In the genomic region with DNA sequence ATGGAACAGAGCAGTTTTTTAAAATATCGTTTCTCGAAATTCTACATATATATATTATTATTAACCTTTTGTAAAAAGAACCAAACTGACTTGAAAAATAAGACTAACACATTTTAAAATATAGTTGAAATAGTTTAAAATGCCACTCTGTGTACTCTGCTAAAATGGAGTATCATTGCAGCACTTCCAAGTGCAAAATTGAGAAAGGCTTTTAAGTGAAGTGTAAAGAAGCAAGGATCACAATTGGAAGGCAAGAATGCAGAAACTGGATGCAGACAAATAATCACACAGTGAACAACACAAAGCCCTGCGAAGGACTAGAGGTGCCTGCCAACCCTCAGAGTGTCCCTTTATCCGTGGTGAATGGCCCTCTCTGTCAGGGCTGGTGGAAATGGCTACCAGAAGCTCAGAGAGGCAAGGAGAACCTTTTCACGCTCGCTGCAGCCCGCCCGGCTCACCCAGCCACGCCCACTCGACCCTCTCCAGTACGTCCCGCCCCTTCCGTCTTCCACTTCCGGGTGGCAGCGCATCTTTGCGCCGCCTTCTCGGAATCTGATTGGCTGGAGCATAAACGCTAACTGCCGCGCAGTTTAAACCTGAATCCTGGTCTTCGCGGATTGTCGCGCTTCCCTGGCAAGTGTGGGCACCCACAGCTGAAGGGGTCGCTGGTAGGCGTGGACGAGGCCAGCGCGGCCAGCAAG, we compare ENCODE assay signal across 8 mouse cellular contexts. TPM values are rescaled to one million over a fixed set of nuclear protein-coding genes. Genes with fewer than 3 reads are reported as not detected.
DNase-seq lines count a peak whose midpoint lies in the region; ATAC-seq and TF ChIP-seq lines count a peak whose summit lies in the region.

A gene (plus strand): TSS at position 540 of the 701 bp plus-strand sequence.

- DNase-seq in ZHBTc4 (ENCODE audit: low read depth, low spot score), result peak; percentile 98
- peak; percentile 95 for DNase-seq in gastrocnemius, adult 2 months
- peak; percentile 99 for DNase-seq in hindbrain, postnatal 0 days (ENCODE audit: low spot score)
- peak; percentile 86 to 88 for DNase-seq in left cerebral cortex, adult 2 months (ENCODE audit: extremely low spot score in 1 of 2, low spot score in 2 of 2)
- DNase-seq in right cerebral cortex, adult 2 months (ENCODE audit: low spot score in 2 of 2), result peak; percentile 85 to 90
- DNase-seq in urinary bladder, postnatal 14 days (ENCODE audit: low spot score), result peak; percentile 95

- no peaks in the 10 kb centered on the region for H3K36me3 ChIP-seq in hindbrain, postnatal 0 days (ENCODE audit: insufficient read depth, low read length)

- ATAC-seq in common myeloid progenitor, adult 5-6 weeks (replicated peaks; ENCODE audit: low read depth, poor library complexity, severe bottlenecking), result peak; percentile 99
- peak; percentile 100 for ATAC-seq in hindbrain, postnatal 0 days
- peak; percentile 100 for ATAC-seq in megakaryocyte, adult 5-6 weeks (ENCODE audit: poor library complexity, severe bottlenecking)

- H3K4me2 ChIP-seq in hindbrain, postnatal 0 days (ENCODE audit: low read depth, low read length), result peak within 1 kb of the TSS; percentile 92

- no peaks in the 10 kb centered on the region for H3K27me3 ChIP-seq in hindbrain, postnatal 0 days (ENCODE audit: insufficient read depth, low read length)

- WGBS in hindbrain, postnatal 0 days, result 7% methylated on average over 30 of the region's 30 CpGs

- no peak for TF ChIP-seq CTCF in gastrocnemius, adult 2 months (IDR thresholded peaks at IDR 0.05)
- TF ChIP-seq CTCF in hindbrain, postnatal 0 days (IDR thresholded peaks at IDR 0.05; ENCODE audit: low read depth), result no peak
- TF ChIP-seq CTCF in left cerebral cortex, adult 2 months (IDR thresholded peaks at IDR 0.05), result no peak

- peak within 1 kb of the TSS; percentile 54 for H3K9ac ChIP-seq in hindbrain, postnatal 0 days (replicated peaks; ENCODE audit: low read length)

- no peaks in the 10 kb centered on the region for H3K4me1 ChIP-seq in hindbrain, postnatal 0 days (ENCODE audit: insufficient read depth, low read length)

- no peaks in the 10 kb centered on the region for H3K9me3 ChIP-seq in hindbrain, postnatal 0 days (ENCODE audit: low read length)

- peak within 1 kb of the TSS; percentile 82 for H3K4me3 ChIP-seq in gastrocnemius, adult 2 months
- H3K4me3 ChIP-seq in hindbrain, postnatal 0 days (ENCODE audit: low read length), result peak within 1 kb of the TSS; percentile 83
- H3K4me3 ChIP-seq in left cerebral cortex, adult 2 months, result peak within 1 kb of the TSS; percentile 89

- intact Hi-C loops in gastrocnemius, adult 2 months (cut with DNase I), result no loop called here
- intact Hi-C loops in left cerebral cortex, adult 2 months (cut with DNase I), result loop anchor here (1.0 kb wide), 1 partner anchor 25 kb away; no protein-coding TSS in a partner anchor

- H3K27ac ChIP-seq in gastrocnemius, adult 2 months, result peak within 1 kb of the TSS; percentile 86
- H3K27ac ChIP-seq in hindbrain, postnatal 0 days, result peak within 1 kb of the TSS; percentile 93
- H3K27ac ChIP-seq in left cerebral cortex, adult 2 months, result peak within 1 kb of the TSS; percentile 75

RNA-seq across cellular contexts. Expression of the gene that starts here (rescaled TPM):
- total RNA-seq in common myeloid progenitor, adult 5-6 weeks (2017), result 31.2 and 32.4 TPM in 2 replicates
- total RNA-seq in gastrocnemius, adult 2 months (2021), result under 1 TPM; 0.13 to 0.56 TPM
- 3.5 TPM in 2 replicates for total RNA-seq in hindbrain, postnatal 0 days (2014; rRNA removed)
- polyA plus RNA-seq in hindbrain, postnatal 0 days (2015; fragmentation: Nextera tagmentation; extraction: Ambion mirVana), result 2.8 and 4.0 TPM in 2 replicates
- under 1 TPM; 0.35 to 0.54 TPM for total RNA-seq in left cerebral cortex, adult 2 months (2021)
- 40.0 and 40.6 TPM in 2 replicates for total RNA-seq in megakaryocyte, adult 5-6 weeks (2015)
- 43.0 and 43.6 TPM in 2 replicates for total RNA-seq in megakaryocyte, adult 5-6 weeks (2017)

Comparison
In these comparisons a context has a peak if more than half of its experiments do, and no peak if none do; other contexts are left out.
1. Peak in every context shown above with its lines: DNase-seq, ATAC-seq, H3K4me3 ChIP-seq and H3K27ac ChIP-seq.
2. Peak in DNase-seq, H3K4me3 ChIP-seq and H3K27ac ChIP-seq in gastrocnemius, adult 2 months; RNA of the gene not detected or under 1 TPM.
3. Peak in DNase-seq, H3K4me3 ChIP-seq and H3K27ac ChIP-seq in left cerebral cortex, adult 2 months; RNA of the gene not detected or under 1 TPM.